Mouse (Mus musculus): ENCODE measurements around the gene A4gnt. TPM values are rescaled to one million over a fixed set of nuclear protein-coding genes. Genes with fewer than 3 reads are reported as not detected.

Gene A4gnt
- polyA plus RNA-seq, 1 experiment from 2014 or later: 2.2 TPM

- peak within 1 kb of the TSS; percentile 92 for H3K27ac ChIP-seq (ENCODE audit: low read length)
- 1% methylated on average over 44 of the region's 44 CpGs for WGBS
- no peaks in the 10 kb centered on the region for H3K27me3 ChIP-seq (ENCODE audit: control insufficient read depth, insufficient read depth, low read length)
- H3K9ac ChIP-seq (ENCODE audit: low read length): peak within 1 kb of the TSS; percentile 69
- peaks cover 21% of the 10 kb centered on the region for H3K4me1 ChIP-seq (ENCODE audit: control insufficient read depth, insufficient read depth, low read length)
- peak; percentile 87 for ATAC-seq (ENCODE audit: insufficient read depth, low FRiP score)
- no peaks in the 10 kb centered on the region for H3K36me3 ChIP-seq (ENCODE audit: control insufficient read depth, insufficient read depth, low read length)
- H3K4me2 ChIP-seq (ENCODE audit: low read depth, low read length): peak within 1 kb of the TSS; percentile 78
- peak within 1 kb of the TSS; percentile 66 for H3K4me3 ChIP-seq (replicated peaks; ENCODE audit: low read length)
- H3K9me3 ChIP-seq (replicated peaks; ENCODE audit: control insufficient read depth, low read length): no peaks in the 10 kb centered on the region
Measured at GRCm38 (mm10) chr9:99629281-99630011, 17.1 kb downstream of the A4gnt start, which contains the start of gene Dzip1l. Dzip1l (plus strand) TSS chr9:99629496.

DNA sequence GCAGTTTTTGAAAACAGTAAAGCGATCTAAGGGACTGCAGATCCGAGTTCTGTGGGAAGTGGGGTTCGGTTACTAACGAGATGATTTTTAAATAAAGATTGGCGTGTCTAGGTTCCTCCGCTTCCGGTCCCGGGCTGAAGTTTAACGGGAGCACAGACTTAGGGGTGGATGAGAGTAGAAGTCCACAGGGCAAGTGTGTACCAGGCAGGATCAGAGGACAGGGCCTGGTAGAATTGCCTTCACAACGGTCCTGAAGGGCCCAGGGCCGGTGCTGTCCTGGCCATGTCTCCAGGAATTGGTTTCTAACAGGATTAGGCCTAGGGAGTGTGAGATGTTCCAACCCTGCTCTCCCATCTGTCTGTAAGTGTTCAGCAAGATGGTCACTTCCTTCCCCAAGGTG is 17.8 kb downstream of the A4gnt start:
- Histone ChIP-seq H3K36me3 (ENCODE audit: control insufficient read depth, insufficient read depth, low read length) (no peaks in the 10 kb centered on the region), H3K4me3 (replicated peaks; ENCODE audit: low read length) (peak overlapping the region; percentile 66), H3K27me3 (ENCODE audit: control insufficient read depth, insufficient read depth, low read length) (no peaks in the 10 kb centered on the region), H3K4me1 (ENCODE audit: control insufficient read depth, insufficient read depth, low read length) (peaks cover 21% of the 10 kb centered on the region), H3K9ac (ENCODE audit: low read length) (peak overlapping the region; percentile 69), H3K27ac (ENCODE audit: low read length) (peak overlapping the region; percentile 92), H3K9me3 (replicated peaks; ENCODE audit: control insufficient read depth, low read length) (no peaks in the 10 kb centered on the region), H3K4me2 (ENCODE audit: low read depth, low read length) (peak overlapping the region; percentile 78)
- ATAC-seq (ENCODE audit: insufficient read depth, low FRiP score): no peak
- WGBS: 3% methylated on average over 11 of the region's 11 CpGs

- Histone ChIP-seq H3K27me3 (ENCODE audit: control insufficient read depth, insufficient read depth, low read length) (no peaks in the 10 kb centered on the region), H3K27ac (ENCODE audit: low read length) (peak overlapping the region; percentile 92; the same call in 1 of the 2 replicates), H3K36me3 (ENCODE audit: control insufficient read depth, insufficient read depth, low read length) (0 out of 2 replicates have a peak, but pooled peaks cover under 1% of the 10 kb centered on the region), H3K4me1 (ENCODE audit: control insufficient read depth, insufficient read depth, low read length) (peaks cover 21% of the 10 kb centered on the region), H3K9ac (ENCODE audit: low read length) (peak overlapping the region; percentile 69), H3K4me3 (replicated peaks; ENCODE audit: low read length) (peak overlapping the region; percentile 66), H3K9me3 (replicated peaks; ENCODE audit: control insufficient read depth, low read length) (no peaks in the 10 kb centered on the region), H3K4me2 (ENCODE audit: low read depth, low read length) (peak overlapping the region; percentile 78)
- ATAC-seq (ENCODE audit: insufficient read depth, low FRiP score): no peak
- 47% methylated on average over 9 of the region's 9 CpGs for whole genome bisulfite sequencing
Measured at GRCm38 (mm10) chr9:99630528-99631125, 18.3 kb downstream of the A4gnt start.

DNA sequence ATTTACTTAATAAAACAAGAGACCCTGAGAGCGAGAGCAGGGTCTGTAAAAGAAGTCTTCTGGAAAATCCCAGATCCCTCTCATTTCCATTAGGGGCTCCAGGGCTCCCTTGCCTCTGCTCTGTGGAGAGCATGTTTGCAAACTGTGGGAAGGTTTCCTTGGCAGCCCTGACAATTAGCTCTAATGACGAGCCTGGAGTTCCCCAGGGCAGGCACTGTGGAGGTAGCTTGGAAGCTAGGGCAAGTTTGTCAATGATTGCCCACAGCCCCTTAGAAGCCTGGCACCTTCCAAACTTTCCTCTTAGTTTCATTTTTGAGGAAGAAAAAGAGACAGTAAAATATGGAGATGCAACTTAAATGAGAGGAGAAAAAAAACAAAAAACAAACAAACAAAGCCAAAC is 19.5 kb downstream of the A4gnt start:
- no peak for ATAC-seq (ENCODE audit: insufficient read depth, low FRiP score)
- Histone ChIP-seq H3K4me1 (ENCODE audit: control insufficient read depth, insufficient read depth, low read length) (peaks cover 21% of the 10 kb centered on the region), H3K36me3 (ENCODE audit: control insufficient read depth, insufficient read depth, low read length) (peaks cover 6% of the 10 kb centered on the region; the same call in 1 of the 2 replicates)

DNA sequence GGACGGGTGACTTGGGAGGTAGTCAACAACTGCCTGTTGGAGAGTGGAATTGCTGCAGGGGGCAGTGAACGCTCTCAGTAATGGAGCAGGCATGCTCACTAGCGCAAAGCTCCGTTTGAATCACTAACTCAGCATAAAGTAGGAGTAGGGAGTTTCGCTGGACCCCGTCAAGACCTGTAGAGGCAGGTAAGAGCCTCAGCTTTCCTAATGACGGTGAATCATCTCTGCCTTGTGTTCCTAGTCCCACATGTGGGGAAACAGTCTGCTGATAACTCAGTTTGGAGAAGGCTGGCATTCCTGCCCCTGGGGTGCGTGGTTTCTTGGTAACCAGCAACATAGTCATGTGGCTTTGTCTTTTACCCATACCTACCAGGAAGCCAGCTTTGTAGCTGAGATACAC is 20.0 kb downstream of the A4gnt start:
- ATAC-seq (ENCODE audit: insufficient read depth, low FRiP score): peak; percentile 34; the same call in 1 of the 2 replicates
- Histone ChIP-seq H3K4me2 (ENCODE audit: low read depth, low read length) (peak overlapping the region; percentile 30; the same call in 1 of the 2 replicates), H3K9ac (ENCODE audit: low read length) (peak overlapping the region; percentile 6; the same call in 1 of the 2 replicates), H3K4me1 (ENCODE audit: control insufficient read depth, insufficient read depth, low read length) (peaks cover 21% of the 10 kb centered on the region), H3K36me3 (ENCODE audit: control insufficient read depth, insufficient read depth, low read length) (peaks cover 7% of the 10 kb centered on the region; the same call in 1 of the 2 replicates), H3K9me3 (replicated peaks; ENCODE audit: control insufficient read depth, low read length) (no peaks in the 10 kb centered on the region), H3K27ac (ENCODE audit: low read length) (peak overlapping the region; percentile 21), H3K27me3 (ENCODE audit: control insufficient read depth, insufficient read depth, low read length) (no peaks in the 10 kb centered on the region), H3K4me3 (replicated peaks; ENCODE audit: low read length) (no peak overlapping the region)
- WGBS: 57% methylated on average over 8 of the region's 8 CpGs

More for the DNA sequence above, 19.5 kb downstream of the A4gnt start:
- peak overlapping the region; percentile 30 for H3K4me2 ChIP-seq (ENCODE audit: low read depth, low read length)
- H3K9ac ChIP-seq (ENCODE audit: low read length): peak overlapping the region; percentile 6; the same call in 1 of the 2 replicates
- peak overlapping the region; percentile 21; the same call in 1 of the 2 replicates for H3K27ac ChIP-seq (ENCODE audit: low read length)
- H3K4me3 ChIP-seq (replicated peaks; ENCODE audit: low read length): no peak overlapping the region
- WGBS: 50% methylated on average over 2 of the region's 2 CpGs
- H3K27me3 ChIP-seq (ENCODE audit: control insufficient read depth, insufficient read depth, low read length): no peaks in the 10 kb centered on the region
- no peaks in the 10 kb centered on the region for H3K9me3 ChIP-seq (replicated peaks; ENCODE audit: control insufficient read depth, low read length)

DNA sequence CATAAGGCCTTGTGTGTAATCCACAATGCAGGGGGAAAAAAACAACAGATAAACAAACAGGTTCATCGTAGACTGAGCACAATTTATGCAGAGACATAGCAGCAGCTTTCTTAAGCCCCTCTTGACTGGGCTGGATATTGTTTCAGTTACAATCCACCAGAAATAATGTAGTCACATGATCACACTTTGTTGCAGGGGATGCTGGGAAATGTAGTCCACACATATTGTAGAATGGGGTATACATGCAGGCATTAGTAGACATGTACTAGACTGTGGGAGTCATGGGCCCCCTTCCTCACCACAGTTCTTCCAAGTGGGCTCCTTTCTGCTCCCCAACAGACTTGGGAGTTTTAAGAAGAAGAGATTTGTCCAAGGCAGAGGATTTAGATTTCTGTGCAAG is 24.5 kb downstream of the A4gnt start:
- Histone ChIP-seq H3K4me3 (replicated peaks; ENCODE audit: low read length) (no peak overlapping the region), H3K27me3 (ENCODE audit: control insufficient read depth, insufficient read depth, low read length) (no peaks in the 10 kb centered on the region), H3K36me3 (ENCODE audit: control insufficient read depth, insufficient read depth, low read length) (peaks cover 20% of the 10 kb centered on the region), H3K4me2 (ENCODE audit: low read depth, low read length) (no peak overlapping the region), H3K9me3 (replicated peaks; ENCODE audit: control insufficient read depth, low read length) (no peaks in the 10 kb centered on the region), H3K27ac (ENCODE audit: low read length) (no peak overlapping the region), H3K9ac (ENCODE audit: low read length) (no peak overlapping the region), H3K4me1 (ENCODE audit: control insufficient read depth, insufficient read depth, low read length) (peaks cover 10% of the 10 kb centered on the region)
- WGBS: 78% methylated on average over 1 of the region's 1 CpGs
- ATAC-seq (ENCODE audit: insufficient read depth, low FRiP score): no peak

- H3K9me3 ChIP-seq (replicated peaks; ENCODE audit: control insufficient read depth, low read length): no peaks in the 10 kb centered on the region
- ATAC-seq (ENCODE audit: insufficient read depth, low FRiP score): no peak
- H3K4me3 ChIP-seq (replicated peaks; ENCODE audit: low read length): no peak overlapping the region
- H3K27ac ChIP-seq (ENCODE audit: low read length): no peak overlapping the region
- WGBS: 96% methylated on average over 17 of the region's 17 CpGs
- peaks cover 9% of the 10 kb centered on the region; the same call in 1 of the 2 replicates for H3K4me1 ChIP-seq (ENCODE audit: control insufficient read depth, insufficient read depth, low read length)
- H3K9ac ChIP-seq (ENCODE audit: low read length): no peak overlapping the region
- peaks cover 20% of the 10 kb centered on the region for H3K36me3 ChIP-seq (ENCODE audit: control insufficient read depth, insufficient read depth, low read length)
- no peak overlapping the region for H3K4me2 ChIP-seq (ENCODE audit: low read depth, low read length)
- H3K27me3 ChIP-seq (ENCODE audit: control insufficient read depth, insufficient read depth, low read length): no peaks in the 10 kb centered on the region
Measured at GRCm38 (mm10) chr9:99637227-99637626, 24.9 kb downstream of the A4gnt start.

- WGBS: 93% methylated on average over 13 of the region's 13 CpGs
- no peaks in the 10 kb centered on the region for H3K9me3 ChIP-seq (replicated peaks; ENCODE audit: control insufficient read depth, low read length)
- no peak overlapping the region for H3K4me3 ChIP-seq (replicated peaks; ENCODE audit: low read length)
- peaks cover 5% of the 10 kb centered on the region; the same call in 1 of the 2 replicates for H3K4me1 ChIP-seq (ENCODE audit: control insufficient read depth, insufficient read depth, low read length)
- no peak overlapping the region for H3K4me2 ChIP-seq (ENCODE audit: low read depth, low read length)
- no peak overlapping the region for H3K9ac ChIP-seq (ENCODE audit: low read length)
- H3K36me3 ChIP-seq (ENCODE audit: control insufficient read depth, insufficient read depth, low read length): peaks cover 20% of the 10 kb centered on the region
- no peak for ATAC-seq (ENCODE audit: insufficient read depth, low FRiP score)
- no peaks in the 10 kb centered on the region for H3K27me3 ChIP-seq (ENCODE audit: control insufficient read depth, insufficient read depth, low read length)
- H3K27ac ChIP-seq (ENCODE audit: low read length): no peak overlapping the region
Measured at GRCm38 (mm10) chr9:99637736-99638135, 25.4 kb downstream of the A4gnt start.

GRCm38 (mm10) chr9:99639957-99640356 is 27.7 kb downstream of the A4gnt start:
- peak; percentile 92 for ATAC-seq (ENCODE audit: insufficient read depth, low FRiP score)
- H3K36me3 ChIP-seq (ENCODE audit: control insufficient read depth, insufficient read depth, low read length): peaks cover 20% of the 10 kb centered on the region

More at GRCm38 (mm10) chr9:99639957-99640356, 27.7 kb downstream of the A4gnt start:
- WGBS: 68% methylated on average over 5 of the region's 5 CpGs
- Histone ChIP-seq H3K9me3 (replicated peaks; ENCODE audit: control insufficient read depth, low read length) (no peaks in the 10 kb centered on the region), H3K27me3 (ENCODE audit: control insufficient read depth, insufficient read depth, low read length) (no peaks in the 10 kb centered on the region), H3K4me2 (ENCODE audit: low read depth, low read length) (no peak overlapping the region), H3K4me1 (ENCODE audit: control insufficient read depth, insufficient read depth, low read length) (peaks cover 3% of the 10 kb centered on the region; the same call in 1 of the 2 replicates), H3K9ac (ENCODE audit: low read length) (no peak overlapping the region), H3K27ac (ENCODE audit: low read length) (peak overlapping the region; percentile 84), H3K4me3 (replicated peaks; ENCODE audit: low read length) (no peak overlapping the region)
